Comparison of ENCODE assay signal across 32 mouse cellular contexts in the genomic region with DNA sequence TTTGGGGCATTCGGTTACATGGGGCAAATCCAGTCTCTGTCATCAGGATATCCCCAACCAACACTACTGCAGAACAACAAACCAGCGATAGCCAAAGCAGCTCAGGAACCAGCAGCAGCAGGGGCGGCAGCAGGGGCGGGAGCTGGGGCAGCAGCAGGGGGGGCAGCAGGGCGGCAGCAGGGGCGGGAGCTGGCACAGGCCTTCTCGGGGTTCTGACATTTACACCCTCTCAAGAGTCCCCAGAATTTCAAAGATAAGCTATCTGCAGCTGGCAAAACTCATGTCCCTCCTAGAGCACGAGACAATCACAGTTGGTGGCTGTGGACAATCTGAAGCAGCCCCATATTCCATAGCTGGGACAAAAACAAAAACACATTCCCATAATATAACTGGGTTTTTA. TPM values are rescaled to one million over a fixed set of nuclear protein-coding genes. Genes with fewer than 3 reads are reported as not detected.
DNase-seq lines count a peak whose midpoint lies in the region; ATAC-seq lines count a peak whose summit lies in the region.
"Had no signal": no experiment of that assay in that cellular context is flagged by ENCODE, and none has a peak within 500 bp of the region (broad histone marks: within the 10 kb centered on the region; RNA-seq: fewer than 3 reads in every experiment).

No protein-coding gene starts in this region.

- no peaks in the 10 kb centered on the region for H3K36me3 ChIP-seq in heart, embryonic 13.5 days
- H3K36me3 ChIP-seq: embryonic facial prominence, embryonic 13.5 days; kidney, embryonic 15.5 days; limb, embryonic 13.5 days; liver, embryonic 12.5 days; neural tube, embryonic 15.5 days had no signal

- intact Hi-C loops in heart, postnatal 10 days (cut with DNase I) = no loop called here

- H3K4me1 ChIP-seq in heart, embryonic 13.5 days = peaks cover 21% of the 10 kb centered on the region
- H3K4me1 ChIP-seq: kidney, embryonic 15.5 days; limb, embryonic 13.5 days; neural tube, embryonic 15.5 days had no signal

- DNase-seq in heart, adult 11 months = peak; percentile 87
- DNase-seq in heart, adult 18-20 months = no peak
- DNase-seq in heart, postnatal 10 days = no peak
- DNase-seq in right cerebral cortex, postnatal 25 days = peak; percentile 1
- no peak for DNase-seq in right cerebral cortex, adult 2 months (ENCODE audit: low spot score in 2 of 2)
- DNase-seq in gastrocnemius, postnatal 4 days (ENCODE audit: low spot score in 2 of 2) = no peak
- DNase-seq: adrenal gland, postnatal 10 days; cerebellum, adult 9-11 months; embryo, embryonic 11 days; gastrocnemius, adult 2 months; gastrocnemius, postnatal 36 days; kidney, adult 18-20 months; kidney, postnatal 36 days; liver, postnatal 0 days; midbrain, embryonic 14.5 days; retina, postnatal 1 day; thymus, adult 18-20 months; thymus, postnatal 25 days had no signal

- peak overlapping the region; percentile 45 for H3K4me2 ChIP-seq in heart, embryonic 13.5 days
- H3K4me2 ChIP-seq: embryonic facial prominence, embryonic 13.5 days; kidney, embryonic 15.5 days; limb, embryonic 13.5 days; liver, embryonic 12.5 days; neural tube, embryonic 15.5 days had no signal

- H3K4me3 ChIP-seq in heart, embryonic 13.5 days = no peak overlapping the region
- H3K4me3 ChIP-seq: embryonic facial prominence, embryonic 13.5 days; erythroblast, embryonic 14.5 days; gastrocnemius, adult 2 months; kidney, embryonic 15.5 days; limb, embryonic 13.5 days; liver, embryonic 12.5 days; neural tube, embryonic 15.5 days had no signal

- ATAC-seq in heart, embryonic 13.5 days (ENCODE audit: extremely low read depth, insufficient number of reproducible peaks, low FRiP score, low TSS enrichment) = no peak
- ATAC-seq: forebrain, embryonic 16.5 days; hindbrain, embryonic 16.5 days; liver, embryonic 12.5 days; liver, postnatal 0 days; Patski had no signal

- H3K27ac ChIP-seq in heart, embryonic 13.5 days (replicated peaks) = peak overlapping the region; percentile 20; the same call in 1 of the 2 replicates
- H3K27ac ChIP-seq: embryonic facial prominence, embryonic 13.5 days; gastrocnemius, adult 2 months; kidney, embryonic 15.5 days; limb, embryonic 13.5 days; liver, embryonic 12.5 days; macrophage; neural tube, embryonic 15.5 days; stomach, postnatal 0 days had no signal

- WGBS in heart, embryonic 13.5 days = 6% methylated on average over 8 of the region's 8 CpGs

- no peaks in the 10 kb centered on the region for H3K9me3 ChIP-seq in heart, embryonic 13.5 days
- H3K9me3 ChIP-seq: embryonic facial prominence, embryonic 13.5 days; kidney, embryonic 15.5 days; limb, embryonic 13.5 days; liver, embryonic 12.5 days; neural tube, embryonic 15.5 days had no signal

- H3K9ac ChIP-seq in heart, embryonic 13.5 days = 0 out of 2 replicates have a peak overlapping the region, but pooled peaks have one; percentile 28
- H3K9ac ChIP-seq: embryonic facial prominence, embryonic 13.5 days; kidney, embryonic 15.5 days; limb, embryonic 13.5 days; liver, embryonic 12.5 days; liver, postnatal 0 days; neural tube, embryonic 15.5 days had no signal

- no peaks in the 10 kb centered on the region for H3K27me3 ChIP-seq in heart, embryonic 13.5 days (replicated peaks)
- H3K27me3 ChIP-seq: embryonic facial prominence, embryonic 13.5 days; kidney, embryonic 15.5 days; limb, embryonic 13.5 days; neural tube, embryonic 15.5 days had no signal

RNA-seq across cellular contexts. Expression of a gene that starts 28.8 kb away (rescaled TPM):
- total RNA-seq in heart, adult 18-20 months (2021) = 10 to 100 TPM; 22.1 to 23.4 TPM
- polyA plus RNA-seq in heart, embryonic 13.5 days (2015; fragmentation: Nextera tagmentation; extraction: Ambion mirVana) = 2.6 and 3.0 TPM in 2 replicates
- 10 to 100 TPM; 20.6 to 24.7 TPM for total RNA-seq in heart, postnatal 10 days (2021)
- 10 to 100 TPM; 13.7 to 16.4 TPM for total RNA-seq in gastrocnemius, postnatal 4 days (2021)
- total RNA-seq: megakaryocyte-erythroid progenitor cell, adult 5-6 weeks; MEL had no signal
- polyA plus RNA-seq: liver, postnatal 0 days; macrophage; Patski had no signal

Comparison
In these comparisons a context has a peak if more than half of its experiments do, and no peak if none do; other contexts are left out.
1. DNase-seq: peak in heart, adult 11 months (single experiment) and right cerebral cortex, postnatal 25 days (single experiment); none in heart, adult 18-20 months (0 of 2), heart, postnatal 10 days (0 of 2), right cerebral cortex, adult 2 months (0 of 2) and gastrocnemius, postnatal 4 days (0 of 2).